Mouse (Mus musculus) neutrophil, adult 5-6 weeks (primary cell): ENCODE results near the gene Gdpd5. TPM values are rescaled to one million over a fixed set of nuclear protein-coding genes. Genes with fewer than 3 reads are reported as not detected.
"Not testable (repeated sequence)": the region's sequence is repeated elsewhere in the genome, so short reads cannot be mapped to it uniquely, and the experiment has no call there.

Experiments
- ATAC-seq: fragments of 151-379, 151-347 bp; 2 replicates; pipeline ENCODE4 v1.8.0; 2017; ENCODE audit warnings: mild to moderate bottlenecking, moderate TSS enrichment; ENCODE audit not compliant: insufficient number of reproducible peaks, poor library complexity, low FRiP score, severe bottlenecking; ENCODE audit errors: extremely low read depth
- total RNA-seq: library from RNA; stranded (forward); fragments of 200-1000 nt; gene quantifications from 2 replicates; pipeline ENCODE4 v1.2.3, GENCODE M21; 2017

Gene Gdpd5
- total RNA-seq, 1 experiment from 2014 or later: 0.35 TPM

DNA sequence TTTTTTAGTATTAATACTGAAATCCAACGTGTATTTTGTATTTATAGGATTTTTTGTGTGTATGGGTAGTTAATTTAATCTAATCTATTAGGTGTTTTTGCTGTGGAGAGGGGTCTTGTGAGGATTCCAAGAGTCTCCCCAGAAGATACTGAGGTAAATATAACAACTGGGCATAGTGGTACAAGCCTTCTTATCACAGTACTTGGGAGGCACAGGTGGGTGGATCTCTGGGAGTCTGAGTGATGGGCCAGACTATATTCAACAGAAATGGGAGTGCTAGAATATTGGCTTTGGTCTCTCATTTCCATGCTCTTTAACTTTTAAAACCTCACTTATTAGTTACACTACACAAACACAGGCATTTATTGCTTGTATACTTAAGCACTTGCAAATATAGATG, 119.9 kb downstream of the Gdpd5 start:
- no peak for ATAC-seq

DNA sequence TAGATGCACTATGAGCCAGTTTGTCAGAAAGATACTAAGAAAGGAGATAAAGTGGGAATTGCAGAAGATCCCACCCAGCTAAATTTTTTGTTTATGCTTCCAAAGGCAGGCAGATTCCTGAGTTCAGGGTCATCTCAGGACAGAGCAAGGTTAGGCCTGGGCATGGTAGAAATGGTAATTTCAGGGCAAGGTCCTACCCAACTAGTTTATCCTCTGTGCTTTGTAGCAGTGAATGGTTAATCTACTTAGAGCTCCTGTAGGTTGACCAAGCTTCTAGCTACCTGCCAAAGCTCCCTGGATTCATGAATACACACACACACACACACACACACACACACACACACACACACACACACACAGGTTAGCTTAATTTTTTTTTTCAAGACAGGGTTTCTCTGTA, 123.3 kb downstream of the Gdpd5 start:
- ATAC-seq: no peak

DNA sequence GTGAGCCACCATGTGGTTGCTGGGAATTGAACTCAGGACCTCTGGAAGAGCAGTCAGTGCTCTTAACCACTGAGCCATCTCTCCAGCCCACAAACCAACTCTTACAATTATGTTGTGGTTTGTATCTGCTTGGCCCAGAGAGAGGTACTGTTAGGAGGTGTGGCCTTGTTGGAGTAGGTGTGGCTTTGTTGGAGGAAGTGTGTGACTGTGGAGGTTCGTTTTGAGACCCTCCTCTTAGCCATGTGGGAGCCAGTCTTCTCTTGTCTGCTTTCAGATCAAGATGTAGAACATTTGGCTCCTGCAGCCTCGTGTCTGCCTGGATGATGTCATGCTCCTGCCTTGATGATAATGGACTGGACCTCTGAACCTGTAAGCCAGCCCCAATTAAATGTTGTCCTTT, 127.0 kb downstream of the Gdpd5 start:
- ATAC-seq: not testable (repeated sequence)

DNA sequence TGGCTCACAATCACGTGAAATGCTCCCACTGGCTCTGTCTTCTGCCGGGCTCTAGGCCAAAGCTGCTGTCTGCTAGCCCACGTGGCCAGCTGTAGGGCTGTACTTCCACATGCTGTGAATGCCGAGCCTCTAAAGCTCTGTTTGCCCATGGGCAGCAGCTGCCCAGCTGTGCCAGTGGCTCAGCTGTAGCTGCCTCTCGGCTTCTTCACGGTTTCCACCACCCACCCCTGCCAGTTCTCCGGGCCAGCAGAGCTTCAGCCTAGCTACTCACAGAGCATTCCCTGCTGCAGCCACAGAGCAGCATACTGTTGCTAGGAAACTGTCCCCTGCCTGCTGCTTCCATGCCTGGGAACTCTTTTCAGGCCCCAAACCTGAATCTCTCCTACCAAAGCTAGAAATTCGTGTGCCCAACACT, 128.9 kb downstream of the Gdpd5 start:
- no peak for ATAC-seq

Other genes starting within 250 kb of the Gdpd5 start
- gene Uvrag, start 240.3 kb upstream of the Gdpd5 start, total RNA-seq: 90.1 and 93.1 TPM in 2 replicates
- gene Dgat2, start 198.7 kb upstream of the Gdpd5 start, total RNA-seq: 26.4 and 28.5 TPM in 2 replicates
- not detected in 2 replicates for gene Mogat2, start 142.8 kb upstream of the Gdpd5 start, total RNA-seq
- 0.37 and 0.93 TPM in 2 replicates for gene Map6, start 114.0 kb upstream of the Gdpd5 start, total RNA-seq
- gene Serpinh1, start 28.2 kb upstream of the Gdpd5 start, total RNA-seq: 0.58 TPM in 1 of 2 replicates, not detected in the other
- gene Klhl35, start 84.6 kb downstream of the Gdpd5 start, total RNA-seq: not detected in 2 replicates
- 1,085 and 1,169 TPM in 2 replicates for gene Rps3, start 102.3 kb downstream of the Gdpd5 start, total RNA-seq
- 81.8 and 95.2 TPM in 2 replicates for gene Arrb1, start 154.1 kb downstream of the Gdpd5 start, total RNA-seq
- gene Tpbgl, start 245.7 kb downstream of the Gdpd5 start, total RNA-seq: not detected in 2 replicates